Mouse (Mus musculus) ES-E14 (cell line): ENCODE data around the gene Zbtb37.

ENCODE experiments used
- CHD2 ChIP-seq: IDR thresholded peaks from 2 replicates; pipeline ENCODE4 v1.6.1; 2014; ENCODE audit warnings: mild to moderate bottlenecking, low read depth, low read length, inconsistent platforms
- ZNF384 ChIP-seq: IDR thresholded peaks from 2 replicates; pipeline ENCODE4 v1.6.1; 2012; ENCODE audit warnings: low read depth, low read length, inconsistent platforms

- TF ChIP-seq ZNF384 (no peak), CHD2 (no peak)
Observed at GRCm38 (mm10) chr1:161057164-161057563, 22.5 kb upstream of the Zbtb37 start.
